Mouse (Mus musculus) C2C12 (cell line): ENCODE measurements around the gene Madd. TPM values are rescaled to one million over a fixed set of nuclear protein-coding genes. Genes with fewer than 3 reads are reported as not detected.

Experiments used
- H3K27me3 ChIP-seq: one replicate; pipeline ENCODE4 v1.6.1; 2011; ENCODE audit not compliant: control insufficient read depth, insufficient read depth, insufficient read length
- H3K36me3 ChIP-seq: one replicate; pipeline ENCODE4 v1.6.1; 2011; ENCODE audit not compliant: control insufficient read depth, insufficient read depth
- H3K4me3 ChIP-seq: one replicate; pipeline ENCODE4 v1.5.1; 2011; ENCODE audit warnings: mild to moderate bottlenecking, control low read depth; ENCODE audit not compliant: poor library complexity, insufficient read depth, severe bottlenecking
- H3K79me2 ChIP-seq: one replicate; pipeline ENCODE4 v1.6.1; 2011; ENCODE audit not compliant: control insufficient read depth, insufficient read depth
- H3K79me3 ChIP-seq: one replicate; pipeline ENCODE4 v1.6.1; 2011; ENCODE audit warnings: low read depth, control low read depth
- H3ac ChIP-seq: one replicate; pipeline ENCODE3; 2011; ENCODE audit warnings: low read depth; ENCODE audit not compliant: control insufficient read depth, insufficient read length
- CEBPB ChIP-seq: IDR thresholded peaks from one replicate; pipeline ENCODE4 v1.6.1; 2011; ENCODE audit warnings: low read depth, mild to moderate bottlenecking, control low read depth, moderate library complexity
- CTCF ChIP-seq: IDR thresholded peaks from one replicate; pipeline ENCODE4 v1.5.1; 2011; ENCODE audit not compliant: control insufficient read depth, insufficient read depth, insufficient read length
- FOSL1 ChIP-seq: IDR thresholded peaks from one replicate; pipeline ENCODE4 v1.8.0; 2011; ENCODE audit warnings: mild to moderate bottlenecking, low read length; ENCODE audit not compliant: poor library complexity, insufficient read depth, severe bottlenecking
- MAX ChIP-seq: IDR thresholded peaks from one replicate; pipeline ENCODE4 v1.6.1; 2011; ENCODE audit warnings: mild to moderate bottlenecking, control low read depth
- MYOD1 ChIP-seq: IDR thresholded peaks from one replicate; pipeline ENCODE4 v1.6.1; 2011; ENCODE audit warnings: low read depth; ENCODE audit not compliant: control insufficient read depth, insufficient read length
- MYOG ChIP-seq: IDR thresholded peaks from one replicate; pipeline ENCODE4 v1.6.1; 2011; ENCODE audit not compliant: control insufficient read depth, insufficient read length; ENCODE audit errors: extremely low read depth
- USF1 ChIP-seq: IDR thresholded peaks from one replicate; pipeline ENCODE4 v1.6.1; 2011; ENCODE audit warnings: low read depth, mild to moderate bottlenecking, control low read depth, moderate library complexity
- polyA plus RNA-seq: library from polyadenylated mRNA; unstranded; fragments of >200 nt; fragmentation: generic; extraction: Trizol; gene quantifications from one replicate; pipeline ENCODE4 v1.2.1, GENCODE M21; 2012; ENCODE audit warnings: missing spikeins

Gene Madd
- polyA plus RNA-seq, 1 experiment: 4.9 TPM

DNA sequence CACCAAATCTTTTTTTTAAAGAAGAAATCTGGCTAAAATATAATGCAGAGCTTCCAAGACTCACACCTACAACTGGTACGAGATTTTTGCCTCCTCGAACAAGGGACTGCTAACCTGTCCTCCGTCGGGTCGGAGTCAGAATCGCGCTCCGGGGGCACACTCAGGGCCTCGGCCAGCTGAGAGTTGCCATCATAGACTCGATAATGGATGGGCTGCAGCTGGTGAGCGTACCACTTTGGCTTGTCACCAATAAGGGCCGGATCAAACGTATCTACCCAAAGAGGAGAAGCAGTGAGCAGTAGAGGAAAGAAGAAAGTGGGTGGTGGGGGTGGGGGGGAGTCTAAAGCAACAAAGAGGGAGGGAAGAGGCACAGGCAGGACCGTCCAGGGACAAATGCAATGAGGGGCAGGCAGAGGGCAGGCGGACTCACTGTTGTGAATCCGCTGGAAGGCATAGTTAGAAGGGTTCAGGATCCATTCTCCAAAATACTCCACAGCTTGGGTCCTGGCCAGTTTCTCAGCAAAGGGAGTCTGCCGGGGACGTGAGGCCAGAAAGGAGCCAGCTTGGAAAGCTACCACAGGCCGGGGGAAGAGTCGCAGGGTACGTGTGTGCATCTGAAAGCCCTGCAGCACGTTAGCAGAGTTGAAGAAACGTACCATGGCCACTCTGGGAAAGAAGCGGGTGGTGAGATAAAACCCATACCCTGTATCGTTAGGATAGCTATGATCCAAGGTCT, 13.9 kb downstream of the Madd start:
- Histone ChIP-seq H3K36me3 (peaks cover 28% of the 10 kb centered on the region), H3K27me3 (no peaks in the 10 kb centered on the region), H3K79me2 (no peaks in the 10 kb centered on the region), H3K4me3 (no peak overlapping the region), H3K79me3 (no peaks in the 10 kb centered on the region), H3ac (no peak overlapping the region)
- TF ChIP-seq MYOG: no peak
- no peak for TF ChIP-seq USF1
- no peak for TF ChIP-seq CEBPB
- TF ChIP-seq MYOD1: no peak
- TF ChIP-seq FOSL1: no peak

DNA sequence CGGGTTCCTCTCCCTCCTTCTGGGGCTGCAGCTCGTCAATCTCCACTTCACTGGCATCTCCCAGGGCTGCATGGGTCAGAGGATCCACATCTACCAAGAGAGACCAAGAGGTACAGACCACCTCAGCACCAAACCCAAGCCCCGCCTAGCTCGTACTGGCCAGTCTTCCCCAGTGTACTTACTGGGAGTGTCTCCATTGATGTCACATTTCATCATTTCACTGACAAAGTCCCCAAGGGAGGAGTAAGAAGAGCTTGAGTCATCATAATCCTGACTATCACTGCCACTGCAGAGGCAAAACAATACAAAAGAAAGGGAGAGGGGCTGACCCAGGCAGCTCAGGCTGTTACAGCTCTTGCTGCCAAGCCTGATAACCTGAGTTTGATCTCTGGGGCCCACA, 16.0 kb downstream of the Madd start:
- Histone ChIP-seq H3ac (no peak overlapping the region), H3K79me3 (no peaks in the 10 kb centered on the region), H3K4me3 (no peak overlapping the region), H3K27me3 (no peaks in the 10 kb centered on the region), H3K79me2 (no peaks in the 10 kb centered on the region), H3K36me3 (peaks cover 34% of the 10 kb centered on the region)
- no peak for TF ChIP-seq FOSL1
- TF ChIP-seq MYOD1: no peak
- TF ChIP-seq CEBPB: no peak
- TF ChIP-seq MAX: no peak
- no peak for TF ChIP-seq CTCF
- TF ChIP-seq USF1: no peak
- TF ChIP-seq MYOG: no peak

DNA sequence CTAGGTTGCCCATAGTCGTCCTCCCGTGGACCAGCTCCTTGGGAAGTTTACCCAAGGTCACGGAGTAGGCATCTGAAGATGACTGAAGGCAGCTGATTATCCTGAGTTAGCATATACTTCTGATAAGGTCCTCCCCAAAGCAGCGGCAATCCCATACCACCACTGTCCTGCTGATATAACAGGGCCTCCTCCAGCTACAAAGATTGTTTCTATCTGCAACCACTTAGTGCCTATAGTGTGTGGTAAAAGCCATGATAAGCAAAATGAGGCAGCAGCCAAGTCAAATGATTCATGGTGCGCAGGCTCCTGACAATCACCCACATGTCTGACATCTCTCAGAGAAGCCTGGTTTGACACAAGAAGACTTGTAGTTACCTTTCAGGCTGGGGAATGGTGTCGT, 18.6 kb downstream of the Madd start:
- no peaks in the 10 kb centered on the region for H3K79me2 ChIP-seq
- no peak overlapping the region for H3K4me3 ChIP-seq
- no peaks in the 10 kb centered on the region for H3K79me3 ChIP-seq
- TF ChIP-seq CTCF (no peak), MYOG (no peak), MAX (no peak), FOSL1 (no peak)
- H3K36me3 ChIP-seq: peaks cover 38% of the 10 kb centered on the region
- H3K27me3 ChIP-seq: no peaks in the 10 kb centered on the region
- no peak overlapping the region for H3ac ChIP-seq

GRCm38 (mm10) chr2:91163532-91163931, 20.1 kb downstream of the Madd start:
- TF ChIP-seq CTCF (no peak), MYOD1 (no peak), FOSL1 (no peak), CEBPB (no peak), USF1 (no peak), MAX (no peak), MYOG (no peak)
- H3K4me3 ChIP-seq: no peak overlapping the region
- no peak overlapping the region for H3ac ChIP-seq
- H3K36me3 ChIP-seq: peaks cover 38% of the 10 kb centered on the region
- no peaks in the 10 kb centered on the region for H3K27me3 ChIP-seq
- H3K79me2 ChIP-seq: no peaks in the 10 kb centered on the region
- H3K79me3 ChIP-seq: no peaks in the 10 kb centered on the region

DNA sequence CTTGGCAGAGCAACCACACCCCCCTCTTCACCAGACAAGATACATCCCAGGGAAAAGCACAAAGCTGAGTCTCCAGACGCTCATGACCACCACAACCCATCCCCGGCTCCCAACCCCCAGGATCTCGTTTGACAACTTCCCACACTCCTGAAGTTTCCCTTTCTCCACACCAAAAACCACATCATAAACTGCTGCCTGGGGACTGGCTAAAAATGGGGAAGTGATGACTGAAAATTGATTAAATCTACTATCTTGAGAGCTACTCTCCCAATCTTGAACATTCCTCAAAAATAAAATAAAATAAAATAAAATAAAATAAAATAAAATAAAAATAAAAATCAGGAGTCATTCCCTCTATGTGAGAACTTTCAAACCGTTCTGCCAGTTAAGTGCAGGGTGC, 20.7 kb downstream of the Madd start:
- no peaks in the 10 kb centered on the region for H3K27me3 ChIP-seq
- H3K79me3 ChIP-seq: no peaks in the 10 kb centered on the region
- TF ChIP-seq MYOG (no peak), MAX (no peak), CTCF (no peak), USF1 (no peak)
- no peak overlapping the region for H3ac ChIP-seq
- H3K4me3 ChIP-seq: no peak overlapping the region
- H3K36me3 ChIP-seq: peaks cover 34% of the 10 kb centered on the region
- H3K79me2 ChIP-seq: no peaks in the 10 kb centered on the region

GRCm38 (mm10) chr2:91160591-91160990, 23.0 kb downstream of the Madd start:
- TF ChIP-seq MYOD1 (no peak), USF1 (no peak), FOSL1 (no peak), CTCF (no peak), CEBPB (no peak), MYOG (no peak), MAX (no peak)
- Histone ChIP-seq H3K27me3 (no peaks in the 10 kb centered on the region), H3K36me3 (peaks cover 28% of the 10 kb centered on the region), H3K4me3 (no peak overlapping the region), H3K79me3 (no peaks in the 10 kb centered on the region), H3K79me2 (no peaks in the 10 kb centered on the region), H3ac (no peak overlapping the region)
